ENCODE assay signal across 8 mouse cellular contexts in the genomic region with DNA sequence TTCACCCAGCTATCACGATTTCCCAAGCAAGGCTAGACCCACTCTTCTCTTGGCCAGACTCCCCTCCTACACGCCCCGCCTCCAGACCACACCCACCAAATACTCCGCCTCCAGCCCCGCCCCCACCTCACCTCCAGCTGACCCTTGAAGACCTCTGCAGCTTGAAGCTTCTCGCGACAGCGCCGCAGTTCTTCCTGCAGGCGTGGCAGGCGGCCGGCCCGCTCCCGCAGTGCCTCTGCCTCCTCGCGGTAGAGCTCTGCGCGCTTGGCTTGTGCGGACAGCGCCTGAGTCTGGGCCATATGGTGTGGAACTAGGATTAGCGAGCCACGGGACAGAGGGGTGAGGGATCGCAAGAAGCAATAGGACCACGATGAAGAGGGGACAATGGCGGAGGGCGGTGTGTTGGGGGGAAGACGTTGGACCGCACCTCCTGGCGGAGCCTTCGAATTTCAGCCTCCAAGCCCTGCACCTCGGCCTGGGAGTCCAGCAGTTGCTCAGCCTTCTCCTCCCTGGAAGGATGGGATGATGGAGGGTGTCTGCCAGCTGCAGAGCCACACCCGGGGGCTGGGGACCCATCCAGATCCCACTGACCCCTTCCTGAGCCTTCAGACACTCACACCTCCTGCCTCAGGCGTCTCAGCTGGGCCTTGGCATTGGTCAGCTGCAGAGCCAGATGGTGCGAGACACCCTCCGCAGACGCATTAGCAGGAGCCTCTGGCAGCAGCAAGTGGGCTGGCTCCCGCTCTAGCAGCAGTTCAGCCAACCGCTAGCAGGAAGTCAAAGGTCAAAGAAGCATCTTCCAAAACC. TPM values are rescaled to one million over a fixed set of nuclear protein-coding genes. Genes with fewer than 3 reads are reported as not detected.
DNase-seq lines count a peak whose midpoint lies in the region; ATAC-seq lines count a peak whose summit lies in the region.

No protein-coding gene starts in this region.

- peak overlapping the region; percentile 48 for H3K4me2 ChIP-seq in embryonic facial prominence, embryonic 13.5 days
- peak overlapping the region; percentile 57 for H3K4me2 ChIP-seq in liver, embryonic 13.5 days

- H3K4me1 ChIP-seq in embryonic facial prominence, embryonic 13.5 days: peaks cover 8% of the 10 kb centered on the region
- peaks cover 37% of the 10 kb centered on the region for H3K4me1 ChIP-seq in hindbrain, embryonic 10.5 days (replicated peaks)
- H3K4me1 ChIP-seq in liver, embryonic 13.5 days (replicated peaks): peaks cover 40% of the 10 kb centered on the region

- H3K27ac ChIP-seq in embryonic facial prominence, embryonic 13.5 days: no peak overlapping the region
- H3K27ac ChIP-seq in hindbrain, embryonic 10.5 days: peak overlapping the region; percentile 80
- H3K27ac ChIP-seq in liver, embryonic 13.5 days: no peak overlapping the region

- H3K36me3 ChIP-seq in embryonic facial prominence, embryonic 13.5 days: no peaks in the 10 kb centered on the region
- H3K36me3 ChIP-seq in hindbrain, embryonic 10.5 days: no peaks in the 10 kb centered on the region
- H3K36me3 ChIP-seq in liver, embryonic 13.5 days: no peaks in the 10 kb centered on the region

- no peaks in the 10 kb centered on the region for H3K9me3 ChIP-seq in embryonic facial prominence, embryonic 13.5 days
- no peaks in the 10 kb centered on the region for H3K9me3 ChIP-seq in hindbrain, embryonic 10.5 days
- H3K9me3 ChIP-seq in liver, embryonic 13.5 days (replicated peaks): no peaks in the 10 kb centered on the region

- WGBS in embryonic facial prominence, embryonic 13.5 days: 8% methylated on average over 38 of the region's 38 CpGs
- WGBS in hindbrain, embryonic 10.5 days: 5% methylated on average over 38 of the region's 38 CpGs
- 23% methylated on average over 38 of the region's 38 CpGs for WGBS in liver, embryonic 13.5 days (ENCODE audit: insufficient replicate concordance)

- ATAC-seq in embryonic facial prominence, embryonic 13.5 days (ENCODE audit: insufficient number of reproducible peaks, insufficient read depth, low FRiP score, low TSS enrichment, low read depth): peak; percentile 65
- peak; percentile 60 for ATAC-seq in liver, embryonic 13.5 days (ENCODE audit: low read depth)

- H3K4me3 ChIP-seq in embryonic facial prominence, embryonic 13.5 days: peak overlapping the region; percentile 30
- peak overlapping the region; percentile 45 for H3K4me3 ChIP-seq in hindbrain, embryonic 10.5 days
- peak overlapping the region; percentile 36 for H3K4me3 ChIP-seq in liver, embryonic 13.5 days (replicated peaks)

- DNase-seq in right cerebral cortex, postnatal 10 days (ENCODE audit: low spot score in 2 of 2): peak; percentile 41 to 42
- DNase-seq in right cerebral cortex, postnatal 25 days: no peak
- peak; percentile 81 for DNase-seq in hindbrain, embryonic 10.5 days (ENCODE audit: low spot score)
- no peak for DNase-seq in liver, embryonic 13.5 days
- DNase-seq in retina, embryonic 14.5 days (ENCODE audit: low spot score): peak; percentile 82
- DNase-seq in left cerebral cortex, adult 9 months (ENCODE audit: low spot score in 2 of 2): no peak
- no peak for DNase-seq in spleen, postnatal 36 days (ENCODE audit: low spot score in 2 of 2)

- peaks cover 27% of the 10 kb centered on the region for H3K27me3 ChIP-seq in embryonic facial prominence, embryonic 13.5 days
- H3K27me3 ChIP-seq in hindbrain, embryonic 10.5 days (ENCODE audit: insufficient read depth, poor library complexity, severe bottlenecking): peaks cover 76% of the 10 kb centered on the region
- H3K27me3 ChIP-seq in liver, embryonic 13.5 days: 0 out of 2 replicates have a peak, but pooled peaks cover 9% of the 10 kb centered on the region

- H3K9ac ChIP-seq in embryonic facial prominence, embryonic 13.5 days: peak overlapping the region; percentile 52
- peak overlapping the region; percentile 47; the same call in 1 of the 2 replicates for H3K9ac ChIP-seq in liver, embryonic 13.5 days

RNA-seq across cellular contexts. Expression of a gene that starts 2.6 kb away (rescaled TPM):
- 0.25 and 0.88 TPM in 2 replicates for polyA plus RNA-seq in embryonic facial prominence, embryonic 13.5 days (2015; fragmentation: Nextera tagmentation; extraction: Ambion mirVana)
- polyA plus RNA-seq in hindbrain, embryonic 10.5 days (2016; fragmentation: Nextera tagmentation; extraction: Ambion mirVana): 0.37 and 1.2 TPM in 2 replicates
- 1.9 and 3.1 TPM in 2 replicates for polyA plus RNA-seq in liver, embryonic 13.5 days (2015; fragmentation: Nextera tagmentation; extraction: Ambion mirVana)

RNA-seq across cellular contexts. Expression of a gene that starts 15.0 kb away (rescaled TPM):
- polyA plus RNA-seq in embryonic facial prominence, embryonic 13.5 days (2015; fragmentation: Nextera tagmentation; extraction: Ambion mirVana): 20.9 and 24.3 TPM in 2 replicates
- 6.2 and 7.7 TPM in 2 replicates for polyA plus RNA-seq in hindbrain, embryonic 10.5 days (2016; fragmentation: Nextera tagmentation; extraction: Ambion mirVana)
- polyA plus RNA-seq in liver, embryonic 13.5 days (2015; fragmentation: Nextera tagmentation; extraction: Ambion mirVana): 6.1 and 6.8 TPM in 2 replicates

RNA-seq across cellular contexts. Expression of a gene that starts 54.1 kb away (rescaled TPM):
- 176 and 194 TPM in 2 replicates for polyA plus RNA-seq in embryonic facial prominence, embryonic 13.5 days (2015; fragmentation: Nextera tagmentation; extraction: Ambion mirVana)
- polyA plus RNA-seq in hindbrain, embryonic 10.5 days (2016; fragmentation: Nextera tagmentation; extraction: Ambion mirVana): 148 and 157 TPM in 2 replicates
- 103 and 106 TPM in 2 replicates for polyA plus RNA-seq in liver, embryonic 13.5 days (2015; fragmentation: Nextera tagmentation; extraction: Ambion mirVana)

RNA-seq across cellular contexts. Expression of a gene that starts 54.5 kb away (rescaled TPM):
- 239 and 251 TPM in 2 replicates for polyA plus RNA-seq in embryonic facial prominence, embryonic 13.5 days (2015; fragmentation: Nextera tagmentation; extraction: Ambion mirVana)
- 155 and 196 TPM in 2 replicates for polyA plus RNA-seq in hindbrain, embryonic 10.5 days (2016; fragmentation: Nextera tagmentation; extraction: Ambion mirVana)
- polyA plus RNA-seq in liver, embryonic 13.5 days (2015; fragmentation: Nextera tagmentation; extraction: Ambion mirVana): 97.7 and 101 TPM in 2 replicates

Comparison
In these comparisons a context has a peak if more than half of its experiments do, and no peak if none do; other contexts are left out.
1. DNase-seq: peak in right cerebral cortex, postnatal 10 days (2 of 2), hindbrain, embryonic 10.5 days (single experiment) and retina, embryonic 14.5 days (single experiment); none in right cerebral cortex, postnatal 25 days (single experiment), liver, embryonic 13.5 days (single experiment), left cerebral cortex, adult 9 months (0 of 2) and spleen, postnatal 36 days (0 of 2).
2. Peak in every context shown above with its lines, with median percentiles within 50 percentile points of each other: H3K4me3 ChIP-seq.